Mouse (Mus musculus) Muller cell, postnatal 12 days (primary cell): ENCODE measurements at regions not wholly inside any gene's neighbourhood (a gene's known extent, or its start where the extent isn't known, plus 50 kb on each side); places are given as distances from the start of the nearest gene placed in this dataset.

Experiments
- DNase-seq: peaks from one replicate; pipeline ENCODE4 v3.0.0-alpha.2; 2015; ENCODE audit errors: inconsistent ontology term

- DNase-seq, result no peak
These were observed 91.2 kb downstream of the Srek1 start for GRCm38 (mm10) chr13:103683169-103683568.

- DNase-seq, result peak; percentile 20
These were observed 93.7 kb downstream of the Srek1 start for GRCm38 (mm10) chr13:103680740-103681139.

GRCm38 (mm10) chr13:103680052-103680451 is 94.4 kb downstream of the Srek1 start:
- DNase-seq, result peak; percentile 81

GRCm38 (mm10) chr13:103676831-103677230 is 97.6 kb downstream of the Srek1 start:
- peak; percentile 41 for DNase-seq

GRCm38 (mm10) chr13:103676221-103676620 is 98.2 kb downstream of the Srek1 start:
- no peak for DNase-seq

- DNase-seq, result peak; percentile 91
These were observed 103.8 kb downstream of the Srek1 start for GRCm38 (mm10) chr13:103670611-103671010.

GRCm38 (mm10) chr13:103669856-103670255 is 104.6 kb downstream of the Srek1 start:
- no peak for DNase-seq

GRCm38 (mm10) chr13:103667749-103668148 is 106.7 kb downstream of the Srek1 start:
- no peak for DNase-seq

- DNase-seq, result no peak
These were observed 114.0 kb downstream of the Srek1 start for GRCm38 (mm10) chr13:103660248-103660996.

- DNase-seq, result no peak
These were observed 118.4 kb downstream of the Srek1 start for GRCm38 (mm10) chr13:103655966-103656365.

- no peak for DNase-seq
These were observed 121.2 kb downstream of the Srek1 start for GRCm38 (mm10) chr13:103653216-103653615.

- no peak for DNase-seq
These were observed 125.0 kb downstream of the Srek1 start for GRCm38 (mm10) chr13:103649383-103649782.

- DNase-seq, result peak; percentile 64
These were observed 126.4 kb downstream of the Srek1 start for GRCm38 (mm10) chr13:103648016-103648415.

- no peak for DNase-seq
These were observed 128.4 kb downstream of the Srek1 start for GRCm38 (mm10) chr13:103646035-103646434.

- DNase-seq, result peak; percentile 46
These were observed 130.2 kb downstream of the Srek1 start for GRCm38 (mm10) chr13:103643993-103644722.

GRCm38 (mm10) chr13:103643486-103643885 is 130.9 kb downstream of the Srek1 start:
- DNase-seq, result no peak

GRCm38 (mm10) chr13:103642542-103643375 is 131.6 kb downstream of the Srek1 start:
- DNase-seq, result no peak

GRCm38 (mm10) chr13:103638038-103638437 is 136.4 kb downstream of the Srek1 start:
- DNase-seq, result no peak

GRCm38 (mm10) chr13:103637414-103637813 is 137.0 kb downstream of the Srek1 start:
- DNase-seq, result no peak

- DNase-seq, result no peak
These were observed 137.8 kb downstream of the Srek1 start for GRCm38 (mm10) chr13:103636595-103636994.

GRCm38 (mm10) chr13:103623810-103624209 is 150.6 kb downstream of the Srek1 start:
- DNase-seq, result no peak

- no peak for DNase-seq
These were observed 151.1 kb downstream of the Srek1 start for GRCm38 (mm10) chr13:103623319-103623718.
